Mouse (Mus musculus) midbrain, embryonic 13.5 days (tissue): ENCODE data around the gene Abca17. TPM values are rescaled to one million over a fixed set of nuclear protein-coding genes. Genes with fewer than 3 reads are reported as not detected.
A peak's percentile ranks its signal among the peaks of the same experiment; 100 is the strongest.

Experiments
- ATAC-seq: fragments of 200-750 bp; cut with Nextera tagmentation; 2 replicates; pipeline ENCODE4 v1.8.0; 2017; ENCODE audit warnings: mild to moderate bottlenecking, moderate TSS enrichment, moderate library complexity
- H3K27ac ChIP-seq: fragments of 300-500 bp; sonication (generic); 2 replicates; pipeline ENCODE4 v1.5.1; 2015; ENCODE audit warnings: inconsistent platforms, mild to moderate bottlenecking, moderate library complexity
- H3K27me3 ChIP-seq: fragments of 300-500 bp; sonication (generic); 2 replicates; pipeline ENCODE4 v1.6.1; 2015; ENCODE audit warnings: mild to moderate bottlenecking, inconsistent platforms
- H3K36me3 ChIP-seq: fragments of 300-500 bp; sonication (generic); 2 replicates; pipeline ENCODE4 v1.6.1; 2015; ENCODE audit warnings: mild to moderate bottlenecking, inconsistent platforms
- H3K4me1 ChIP-seq: fragments of 300-500 bp; sonication (generic); replicated peaks from 2 replicates; pipeline ENCODE4 v1.6.1; 2015; ENCODE audit warnings: inconsistent platforms
- H3K4me2 ChIP-seq: fragments of 300-500 bp; sonication (generic); replicated peaks from 2 replicates; pipeline ENCODE4 v1.6.1; 2015; ENCODE audit warnings: moderate library complexity, mild to moderate bottlenecking, inconsistent platforms
- H3K4me3 ChIP-seq: fragments of 300-500 bp; sonication (generic); replicated peaks from 2 replicates; pipeline ENCODE4 v1.5.1; 2015; ENCODE audit warnings: mild to moderate bottlenecking, inconsistent platforms
- H3K9ac ChIP-seq: fragments of 300-500 bp; sonication (generic); replicated peaks from 2 replicates; pipeline ENCODE4 v1.6.1; 2015; ENCODE audit warnings: mild to moderate bottlenecking, inconsistent platforms
- H3K9me3 ChIP-seq: fragments of 300-500 bp; sonication (generic); 2 replicates; pipeline ENCODE4 v1.6.1; 2016; ENCODE audit warnings: mild to moderate bottlenecking, inconsistent platforms
- WGBS: fragments of 180-500 bp; shearing (Covaris S2); methylation state at CpG from one replicate; pipeline ENCODE4 v1.1.7; 2015; 5-methylcytosine and 5-hydroxymethylcytosine counted together
- polyA plus RNA-seq: library from polyadenylated mRNA; unstranded; fragments of >200 nt; fragmentation: Nextera tagmentation; extraction: Ambion mirVana; gene quantifications from 2 replicates; pipeline ENCODE4 v1.2.1, GENCODE M21; 2015

Abca17 gene
- polyA plus RNA-seq, 1 experiment from 2014 or later: 0.12 TPM

- no peak overlapping the region for H3K4me3 ChIP-seq
- no peak for ATAC-seq
- no peak overlapping the region for H3K27ac ChIP-seq
- no peak overlapping the region for H3K4me2 ChIP-seq
- H3K4me1 ChIP-seq: no peaks in the 10 kb centered on the region
- 79% methylated on average over 4 of the region's 4 CpGs for WGBS
- no peaks in the 10 kb centered on the region for H3K27me3 ChIP-seq
- no peaks in the 10 kb centered on the region for H3K9me3 ChIP-seq
- H3K9ac ChIP-seq: no peak overlapping the region
- H3K36me3 ChIP-seq: no peaks in the 10 kb centered on the region
Measured at GRCm38 (mm10) chr17:24260516-24260915, 90.4 kb downstream of the Abca17 start.

GRCm38 (mm10) chr17:24259702-24260101, 91.2 kb downstream of the Abca17 start:
- Histone ChIP-seq H3K9me3 (no peaks in the 10 kb centered on the region), H3K9ac (no peak overlapping the region), H3K4me1 (no peaks in the 10 kb centered on the region), H3K4me2 (no peak overlapping the region), H3K27ac (no peak overlapping the region), H3K36me3 (no peaks in the 10 kb centered on the region), H3K27me3 (no peaks in the 10 kb centered on the region), H3K4me3 (no peak overlapping the region)
- WGBS: 88% methylated on average over 5 of the region's 5 CpGs
- no peak for ATAC-seq

DNA sequence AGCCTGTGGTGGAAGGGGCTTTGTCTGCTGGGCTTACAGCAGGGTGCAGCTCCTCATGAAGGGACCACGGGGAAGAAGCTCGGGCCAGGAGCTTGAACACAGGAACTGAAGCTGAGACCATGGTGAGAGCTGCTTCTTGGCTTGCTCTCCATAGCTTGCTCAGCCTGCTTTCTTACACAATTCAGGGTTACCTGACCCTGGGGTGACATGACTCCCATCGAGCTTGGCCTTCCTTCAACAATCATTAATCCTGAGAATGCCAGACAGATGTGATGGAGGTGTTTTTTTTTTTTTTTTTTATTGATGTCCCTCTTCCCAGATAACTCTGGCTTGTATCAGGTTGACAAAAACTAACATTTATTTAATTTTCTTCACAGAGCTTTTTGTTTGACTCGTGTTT, 91.9 kb downstream of the Abca17 start:
- H3K27me3 ChIP-seq: no peaks in the 10 kb centered on the region
- no peak overlapping the region for H3K9ac ChIP-seq
- H3K4me3 ChIP-seq: no peak overlapping the region
- ATAC-seq: no peak
- WGBS: 75% methylated on average over 4 of the region's 4 CpGs
- no peaks in the 10 kb centered on the region for H3K4me1 ChIP-seq
- H3K9me3 ChIP-seq: no peaks in the 10 kb centered on the region
- no peak overlapping the region for H3K27ac ChIP-seq
- H3K36me3 ChIP-seq: no peaks in the 10 kb centered on the region
- H3K4me2 ChIP-seq: no peak overlapping the region

DNA sequence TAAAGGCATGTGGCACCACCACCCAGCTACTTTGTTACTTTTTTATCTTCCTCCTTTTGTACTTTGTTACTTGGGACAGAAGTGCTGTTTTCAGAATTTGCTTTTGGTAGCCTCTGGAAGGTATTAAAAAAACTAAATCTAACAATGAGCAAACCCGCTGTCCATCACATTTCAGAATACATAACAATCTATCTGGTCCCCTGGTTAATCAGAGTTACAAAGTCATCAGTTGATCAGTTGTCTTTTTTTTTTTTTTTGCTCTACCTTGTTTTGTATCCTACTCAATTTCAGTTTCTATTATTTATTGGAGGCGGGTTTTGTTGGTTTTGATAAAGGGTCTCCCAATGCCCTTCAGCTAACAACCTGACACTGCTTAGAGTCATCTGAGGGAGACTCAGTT, 98.5 kb downstream of the Abca17 start:
- Histone ChIP-seq H3K4me1 (peaks cover 17% of the 10 kb centered on the region), H3K9me3 (no peaks in the 10 kb centered on the region), H3K4me3 (no peak overlapping the region), H3K27ac (no peak overlapping the region), H3K9ac (no peak overlapping the region), H3K27me3 (no peaks in the 10 kb centered on the region), H3K36me3 (peaks cover 13% of the 10 kb centered on the region), H3K4me2 (peak overlapping the region; percentile 82; the same call in 1 of the 2 replicates)
- no peak for ATAC-seq
- 96% methylated on average over 2 of the region's 2 CpGs for WGBS

DNA sequence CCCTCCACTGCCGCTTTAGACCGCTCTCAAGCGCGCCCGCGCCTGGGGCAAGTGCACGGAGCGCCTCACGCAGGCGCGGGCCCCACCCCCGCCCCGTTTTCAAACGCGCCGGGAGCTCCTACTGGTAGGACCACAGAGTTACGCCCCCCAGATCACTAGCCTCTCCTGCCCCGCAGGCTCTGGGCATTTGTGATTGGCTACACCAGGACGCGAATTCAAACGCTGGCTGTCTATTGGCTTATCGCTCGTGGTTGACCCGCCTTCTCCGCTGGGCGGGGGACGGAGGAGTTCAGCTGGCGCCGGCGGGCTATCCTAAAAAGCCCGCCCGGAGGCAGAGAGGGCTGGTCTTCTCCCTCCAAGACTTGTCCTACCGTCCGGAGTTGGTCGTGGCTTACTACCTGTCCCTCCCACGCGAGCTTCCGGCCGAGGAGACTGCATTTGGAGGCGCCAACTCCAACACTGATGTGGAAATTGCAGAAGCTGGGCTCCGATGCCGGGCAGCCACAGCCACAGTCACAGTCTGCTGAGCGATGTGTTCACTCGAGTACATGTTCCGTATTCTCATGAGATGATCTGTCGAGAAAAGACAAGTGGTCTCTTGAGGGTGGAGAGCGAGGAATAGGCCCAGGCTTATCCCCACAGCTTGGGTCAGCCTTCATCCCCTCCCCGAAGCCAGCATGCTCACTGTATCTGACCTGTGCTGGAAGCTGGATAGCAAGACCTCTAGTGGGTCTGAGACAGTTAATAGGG, 99.4 kb downstream of the Abca17 start, which contains the start of gene Ccnf:
Ccnf (minus strand) TSS at position 165 of the 750 bp plus-strand sequence.
- H3K4me3 ChIP-seq: peak within 1 kb of the TSS; percentile 81
- H3K4me1 ChIP-seq: peaks cover 17% of the 10 kb centered on the region
- H3K9me3 ChIP-seq: no peaks in the 10 kb centered on the region
- peaks cover 16% of the 10 kb centered on the region for H3K36me3 ChIP-seq
- peak; percentile 100 for ATAC-seq
- H3K9ac ChIP-seq: peak within 1 kb of the TSS; percentile 88
- no peaks in the 10 kb centered on the region for H3K27me3 ChIP-seq
- peak within 1 kb of the TSS; percentile 82 for H3K4me2 ChIP-seq
- peak within 1 kb of the TSS; percentile 77 for H3K27ac ChIP-seq
- under 1% methylated on average over 48 of the region's 48 CpGs for WGBS

- Histone ChIP-seq H3K9ac (peak overlapping the region; percentile 88), H3K27me3 (no peaks in the 10 kb centered on the region), H3K36me3 (peaks cover 18% of the 10 kb centered on the region), H3K4me3 (peak overlapping the region; percentile 81), H3K27ac (peak overlapping the region; percentile 71), H3K4me1 (peaks cover 17% of the 10 kb centered on the region), H3K9me3 (no peaks in the 10 kb centered on the region), H3K4me2 (peak overlapping the region; percentile 82)
- under 1% methylated on average over 32 of the region's 32 CpGs for WGBS
- ATAC-seq: no peak
Measured at GRCm38 (mm10) chr17:24250988-24251319, 99.9 kb downstream of the Abca17 start.

- Histone ChIP-seq H3K4me3 (no peak overlapping the region), H3K27me3 (no peaks in the 10 kb centered on the region), H3K9ac (no peak overlapping the region), H3K27ac (no peak overlapping the region), H3K4me2 (no peak overlapping the region), H3K36me3 (peaks cover 36% of the 10 kb centered on the region), H3K4me1 (peaks cover 17% of the 10 kb centered on the region), H3K9me3 (no peaks in the 10 kb centered on the region)
- 97% methylated on average over 2 of the region's 2 CpGs for WGBS
- ATAC-seq: no peak
Measured at GRCm38 (mm10) chr17:24248641-24249040, 102.2 kb downstream of the Abca17 start.

DNA sequence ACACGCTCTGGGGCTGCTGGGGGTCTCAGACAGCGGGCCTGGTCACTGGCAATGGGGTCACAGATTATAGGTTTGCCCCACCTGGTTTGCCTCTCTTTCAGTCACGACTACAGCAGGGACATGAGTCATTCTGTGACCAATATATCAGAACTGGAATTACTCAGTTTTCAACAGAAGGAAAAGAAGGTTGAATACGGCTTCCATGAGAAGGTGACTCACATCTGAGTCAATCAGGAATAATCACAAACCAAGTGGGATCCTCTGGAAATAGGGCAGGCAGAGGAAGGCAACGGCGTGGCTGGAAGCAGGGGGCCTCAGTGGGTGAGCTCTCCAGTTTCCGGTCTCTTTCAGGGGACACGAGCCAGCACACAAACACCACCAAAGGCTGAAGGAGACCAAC, 106.8 kb downstream of the Abca17 start:
- no peak overlapping the region for H3K27ac ChIP-seq
- H3K4me3 ChIP-seq: no peak overlapping the region
- ATAC-seq: no peak
- H3K27me3 ChIP-seq: no peaks in the 10 kb centered on the region
- no peak overlapping the region for H3K9ac ChIP-seq
- H3K9me3 ChIP-seq: no peaks in the 10 kb centered on the region
- no peaks in the 10 kb centered on the region for H3K4me1 ChIP-seq
- peaks cover 77% of the 10 kb centered on the region for H3K36me3 ChIP-seq
- H3K4me2 ChIP-seq: no peak overlapping the region
- 98% methylated on average over 8 of the region's 8 CpGs for WGBS

DNA sequence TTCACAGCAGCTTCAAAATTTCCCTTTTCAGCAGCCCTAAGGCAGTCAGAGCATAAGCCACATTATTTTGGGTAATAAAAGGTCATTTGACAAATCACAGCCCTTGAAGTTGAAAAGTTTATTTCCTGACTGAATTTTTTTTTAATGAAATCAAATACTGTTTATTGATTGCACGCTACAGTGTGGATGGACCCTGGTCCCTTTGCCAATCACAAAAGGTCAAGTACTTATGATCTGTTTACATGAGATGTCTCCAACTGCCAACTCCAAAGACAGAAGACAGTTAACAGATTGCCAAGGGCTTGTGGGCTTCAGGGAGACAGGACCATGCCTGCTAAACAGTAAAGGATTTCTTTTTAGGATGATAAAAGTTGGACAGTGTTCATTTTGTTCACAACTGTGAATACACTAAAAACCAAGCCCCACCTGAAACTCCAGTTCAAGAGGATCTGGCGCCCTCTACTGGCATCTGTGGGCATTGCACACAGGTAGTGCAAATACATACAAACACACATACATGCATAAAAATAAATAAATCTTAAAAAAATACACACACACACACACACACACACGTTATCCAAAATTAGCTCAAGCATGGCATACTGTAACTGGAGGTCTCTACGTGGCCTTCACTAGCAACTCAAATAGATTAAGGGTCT, 107.4 kb downstream of the Abca17 start:
- H3K36me3 ChIP-seq: peaks cover 80% of the 10 kb centered on the region
- ATAC-seq: no peak
- no peaks in the 10 kb centered on the region for H3K9me3 ChIP-seq
- no peak overlapping the region for H3K27ac ChIP-seq
- no peak overlapping the region for H3K4me3 ChIP-seq
- no peaks in the 10 kb centered on the region for H3K27me3 ChIP-seq
- no peak overlapping the region for H3K4me2 ChIP-seq
- no peak overlapping the region for H3K9ac ChIP-seq
- H3K4me1 ChIP-seq: no peaks in the 10 kb centered on the region
- WGBS: 87% methylated on average over 4 of the region's 4 CpGs

DNA sequence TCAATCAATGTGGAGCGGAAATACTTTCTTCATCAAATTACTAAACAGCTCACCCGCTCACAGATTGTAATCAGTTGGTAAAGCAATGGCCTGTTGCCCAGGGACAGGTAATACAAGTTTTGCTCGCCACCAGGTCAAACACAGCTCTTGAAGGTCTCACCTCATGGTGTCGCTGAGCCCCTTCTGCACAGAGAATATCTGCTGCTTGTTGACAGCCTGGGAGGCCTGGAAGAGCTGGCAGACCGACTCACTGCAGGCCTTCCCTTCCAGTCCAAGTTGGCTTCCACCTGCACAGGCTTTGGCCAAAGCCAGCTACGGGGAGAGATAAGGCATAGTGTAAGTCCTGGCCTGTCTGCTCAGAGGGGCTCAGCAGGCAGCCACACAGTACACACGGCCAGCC, 113.9 kb downstream of the Abca17 start:
- H3K9me3 ChIP-seq: no peaks in the 10 kb centered on the region
- no peaks in the 10 kb centered on the region for H3K27me3 ChIP-seq
- H3K4me1 ChIP-seq: no peaks in the 10 kb centered on the region
- peaks cover 91% of the 10 kb centered on the region for H3K36me3 ChIP-seq
- H3K4me2 ChIP-seq: no peak overlapping the region
- WGBS: 96% methylated on average over 7 of the region's 7 CpGs
- no peak for ATAC-seq
- no peak overlapping the region for H3K9ac ChIP-seq
- no peak overlapping the region for H3K27ac ChIP-seq
- H3K4me3 ChIP-seq: no peak overlapping the region

- no peak for ATAC-seq
- H3K27me3 ChIP-seq: no peaks in the 10 kb centered on the region
- H3K27ac ChIP-seq: no peak overlapping the region
- WGBS: 97% methylated on average over 1 of the region's 1 CpGs
- no peak overlapping the region for H3K9ac ChIP-seq
- no peak overlapping the region for H3K4me2 ChIP-seq
- no peaks in the 10 kb centered on the region for H3K4me1 ChIP-seq
- H3K4me3 ChIP-seq: no peak overlapping the region
- peaks cover 89% of the 10 kb centered on the region for H3K36me3 ChIP-seq
- no peaks in the 10 kb centered on the region for H3K9me3 ChIP-seq
Measured at GRCm38 (mm10) chr17:24236479-24236878, 114.4 kb downstream of the Abca17 start.

DNA sequence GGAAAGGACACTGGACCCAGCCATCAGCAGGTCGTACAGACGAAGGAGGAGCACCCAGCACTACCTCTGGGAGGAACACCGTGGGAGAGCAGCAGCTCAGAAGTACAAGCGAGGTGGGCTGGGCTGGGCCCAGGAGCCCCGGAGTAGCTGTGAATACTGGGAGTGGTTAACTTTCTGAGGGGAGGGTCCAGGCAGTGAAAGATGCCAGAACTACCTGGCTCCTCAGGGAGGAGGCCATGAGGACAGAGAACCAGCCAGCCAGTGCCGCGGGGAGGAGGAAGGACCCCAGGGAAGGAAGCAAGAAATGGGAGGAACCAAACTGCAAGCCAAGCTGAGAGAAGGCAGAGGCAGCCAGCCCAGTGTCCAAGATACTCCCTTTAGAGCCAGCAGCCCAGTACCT, 122.9 kb downstream of the Abca17 start:
- H3K9me3 ChIP-seq: no peaks in the 10 kb centered on the region
- H3K4me2 ChIP-seq: no peak overlapping the region
- no peaks in the 10 kb centered on the region for H3K27me3 ChIP-seq
- H3K4me3 ChIP-seq: no peak overlapping the region
- H3K27ac ChIP-seq: no peak overlapping the region
- no peaks in the 10 kb centered on the region for H3K4me1 ChIP-seq
- ATAC-seq: no peak
- H3K36me3 ChIP-seq: peaks cover 89% of the 10 kb centered on the region
- no peak overlapping the region; the same call in 1 of the 2 replicates for H3K9ac ChIP-seq
- 91% methylated on average over 7 of the region's 7 CpGs for WGBS
